29 mouse cellular contexts compared by ENCODE assay signal in the genomic region with DNA sequence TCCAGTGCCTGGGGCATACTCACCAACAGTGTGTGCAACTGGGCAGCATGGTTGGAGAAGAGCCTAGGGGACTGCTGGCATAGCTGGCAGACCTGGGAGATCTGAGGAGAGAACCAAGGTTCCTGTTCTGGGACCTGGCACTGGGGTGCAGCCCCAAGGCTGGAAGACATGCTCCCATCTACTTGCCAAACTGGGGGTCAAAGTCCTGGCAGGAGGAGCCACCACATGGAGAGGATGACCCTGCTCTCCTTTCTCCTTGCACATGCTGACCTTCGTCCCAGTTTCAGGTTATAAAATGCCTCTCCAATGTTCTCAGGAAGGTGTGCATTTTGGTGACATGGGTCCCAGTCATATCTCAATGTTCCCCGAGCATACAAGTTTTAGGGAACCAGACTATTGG. TPM values are rescaled to one million over a fixed set of nuclear protein-coding genes. Genes with fewer than 3 reads are reported as not detected.
DNase-seq lines count a peak whose midpoint lies in the region; ATAC-seq and TF ChIP-seq lines count a peak whose summit lies in the region.
"Had no signal": no experiment of that assay in that cellular context is flagged by ENCODE, and none has a peak within 500 bp of the region (broad histone marks: within the 10 kb centered on the region; RNA-seq: fewer than 3 reads in every experiment).

No protein-coding gene starts in this region.

- no peak overlapping the region for H3K4me3 ChIP-seq in kidney, embryonic 14.5 days (ENCODE audit: low read length)
- H3K4me3 ChIP-seq in liver, adult 2 months (ENCODE audit: insufficient read depth, low read depth, low read length), result no peak overlapping the region
- no peak overlapping the region for H3K4me3 ChIP-seq in liver, embryonic 12.5 days
- no peak overlapping the region for H3K4me3 ChIP-seq in cerebellum, adult 2 months (replicated peaks; ENCODE audit: insufficient read depth, low read depth, low read length)
- H3K4me3 ChIP-seq: embryonic facial prominence, embryonic 10.5 days; embryonic facial prominence, embryonic 13.5 days; erythroblast, embryonic 14.5 days; forebrain, embryonic 12.5 days; forebrain, embryonic 15.5 days; heart, embryonic 12.5 days; heart, embryonic 15.5 days; hindbrain, embryonic 10.5 days; hindbrain, embryonic 13.5 days had no signal

- WGBS in kidney, embryonic 14.5 days, result 100% methylated on average over 2 of the region's 2 CpGs
- WGBS in liver, adult 2 months, result 39% methylated on average over 2 of the region's 2 CpGs
- 89% methylated on average over 2 of the region's 2 CpGs for WGBS in liver, embryonic 12.5 days (ENCODE audit: insufficient replicate concordance)
- WGBS in cerebellum, adult 2 months, result 89% methylated on average over 2 of the region's 2 CpGs

- no peak overlapping the region for H3K27ac ChIP-seq in kidney, embryonic 14.5 days (ENCODE audit: low read depth, low read length)
- H3K27ac ChIP-seq in liver, adult 2 months (replicated peaks; ENCODE audit: insufficient read depth, low read depth, low read length), result peak overlapping the region; percentile 24; the same call in 1 of the 2 replicates
- H3K27ac ChIP-seq in liver, embryonic 12.5 days, result no peak overlapping the region
- H3K27ac ChIP-seq in cerebellum, adult 2 months (ENCODE audit: insufficient read depth, low read length), result no peak overlapping the region
- H3K27ac ChIP-seq: embryonic facial prominence, embryonic 10.5 days; embryonic facial prominence, embryonic 13.5 days; forebrain, embryonic 12.5 days; forebrain, embryonic 15.5 days; heart, embryonic 15.5 days; hindbrain, embryonic 10.5 days; hindbrain, embryonic 13.5 days had no signal

- H3K36me3 ChIP-seq in kidney, embryonic 14.5 days (ENCODE audit: control insufficient read depth, insufficient read depth, low read length), result peaks cover 95% of the 10 kb centered on the region
- H3K36me3 ChIP-seq in liver, adult 2 months (ENCODE audit: control insufficient read depth, insufficient read depth, low read length), result peaks cover 45% of the 10 kb centered on the region; the same call in 1 of the 2 replicates
- H3K36me3 ChIP-seq in liver, embryonic 12.5 days, result peaks cover 100% of the 10 kb centered on the region

- ATAC-seq in kidney, embryonic 14.5 days (ENCODE audit: low FRiP score, low TSS enrichment), result no peak
- no peak for ATAC-seq in liver, embryonic 12.5 days
- ATAC-seq: CD4-positive, CD25-positive, alpha-beta regulatory T cell, adult 4 months; forebrain, embryonic 15.5 days had no signal

- no peak overlapping the region for H3K4me2 ChIP-seq in kidney, embryonic 14.5 days (replicated peaks; ENCODE audit: low read depth, low read length)
- no peak overlapping the region for H3K4me2 ChIP-seq in liver, embryonic 12.5 days
- H3K4me2 ChIP-seq: embryonic facial prominence, embryonic 13.5 days; forebrain, embryonic 12.5 days; forebrain, embryonic 15.5 days; heart, embryonic 12.5 days; heart, embryonic 15.5 days; hindbrain, embryonic 13.5 days had no signal

- H3K27me3 ChIP-seq in kidney, embryonic 14.5 days (ENCODE audit: control insufficient read depth, insufficient read depth, low read length), result no peaks in the 10 kb centered on the region
- no peaks in the 10 kb centered on the region for H3K27me3 ChIP-seq in liver, adult 2 months (ENCODE audit: control insufficient read depth, insufficient read depth, low read length)
- H3K27me3 ChIP-seq in liver, embryonic 12.5 days (replicated peaks), result no peaks in the 10 kb centered on the region
- H3K27me3 ChIP-seq in cerebellum, adult 2 months (ENCODE audit: control insufficient read depth, insufficient read depth, low read length), result no peaks in the 10 kb centered on the region
- H3K27me3 ChIP-seq: embryonic facial prominence, embryonic 13.5 days; forebrain, embryonic 12.5 days; forebrain, embryonic 15.5 days; heart, embryonic 12.5 days; heart, embryonic 15.5 days; hindbrain, embryonic 13.5 days had no signal

- H3K79me2 ChIP-seq in liver, adult 2 months (ENCODE audit: control insufficient read depth, insufficient read depth, low read length), result no peaks in the 10 kb centered on the region

- DNase-seq in kidney, adult 18-20 months, result peak; percentile 65
- peak; percentile 82 for DNase-seq in liver, adult 2 months (ENCODE audit: extremely low read depth, low read depth, low spot score)
- peak; percentile 57 for DNase-seq in kidney, postnatal 14 days
- no peak for DNase-seq in thymus, adult 18-20 months
- no peak for DNase-seq in cerebellum, adult 2 months
- DNase-seq: adrenal gland, adult 2 months; adrenal gland, postnatal 14 days; cerebellum, adult 11 months; cerebellum, adult 8-10 months; cerebellum, postnatal 10 days; cerebellum, postnatal 36 days; embryo, embryonic 11 days; gastrocnemius, postnatal 25 days; heart, adult 18-20 months; heart, postnatal 10 days; heart, postnatal 36 days had no signal

- no peaks in the 10 kb centered on the region for H3K4me1 ChIP-seq in kidney, embryonic 14.5 days (ENCODE audit: control insufficient read depth, insufficient read depth, low read length)
- H3K4me1 ChIP-seq in liver, adult 2 months (ENCODE audit: control insufficient read depth, insufficient read depth, low read length), result peaks cover 4% of the 10 kb centered on the region
- no peaks in the 10 kb centered on the region for H3K4me1 ChIP-seq in liver, embryonic 12.5 days
- no peaks in the 10 kb centered on the region for H3K4me1 ChIP-seq in cerebellum, adult 2 months (ENCODE audit: control insufficient read depth, insufficient read depth, low read length)
- H3K4me1 ChIP-seq: embryonic facial prominence, embryonic 10.5 days; embryonic facial prominence, embryonic 13.5 days; forebrain, embryonic 12.5 days; forebrain, embryonic 15.5 days; hindbrain, embryonic 10.5 days; hindbrain, embryonic 13.5 days had no signal

- TF ChIP-seq POLR2A in liver, adult 2 months (IDR thresholded peaks at IDR 0.05; ENCODE audit: extremely low read depth, insufficient read depth, low read length), result no peak
- no peak for TF ChIP-seq POLR2A in cerebellum, adult 2 months (IDR thresholded peaks at IDR 0.05; ENCODE audit: borderline replicate concordance, insufficient read depth, low read length)

- no peak overlapping the region for H3K9ac ChIP-seq in kidney, embryonic 14.5 days (ENCODE audit: low read depth, low read length)
- H3K9ac ChIP-seq in liver, adult 2 months (ENCODE audit: low read depth, low read length), result no peak overlapping the region
- H3K9ac ChIP-seq in liver, embryonic 12.5 days, result no peak overlapping the region
- H3K9ac ChIP-seq: embryonic facial prominence, embryonic 13.5 days; forebrain, embryonic 12.5 days; forebrain, embryonic 15.5 days; heart, embryonic 12.5 days; heart, embryonic 15.5 days; hindbrain, embryonic 13.5 days had no signal

- H3K9me3 ChIP-seq in kidney, embryonic 14.5 days (ENCODE audit: control insufficient read depth, low read length), result no peaks in the 10 kb centered on the region
- no peaks in the 10 kb centered on the region for H3K9me3 ChIP-seq in liver, embryonic 12.5 days (replicated peaks)
- H3K9me3 ChIP-seq: embryonic facial prominence, embryonic 10.5 days; embryonic facial prominence, embryonic 13.5 days; forebrain, embryonic 12.5 days; forebrain, embryonic 15.5 days; heart, embryonic 12.5 days; heart, embryonic 15.5 days; hindbrain, embryonic 10.5 days; hindbrain, embryonic 13.5 days had no signal

- no peak for TF ChIP-seq CTCF in liver, adult 2 months (IDR thresholded peaks at IDR 0.05; ENCODE audit: low read depth, low read length)
- TF ChIP-seq CTCF in cerebellum, adult 2 months (IDR thresholded peaks at IDR 0.05; ENCODE audit: borderline replicate concordance, insufficient read depth, low read depth, low read length), result no peak

RNA-seq across cellular contexts. Expression of a gene that starts 16.4 kb away (rescaled TPM):
- polyA plus RNA-seq in kidney, embryonic 14.5 days (2014; fragmentation: Nextera tagmentation; extraction: Ambion mirVana), result 36.2 and 58.4 TPM in 2 replicates
- 18.0 and 24.4 TPM in 2 replicates for total RNA-seq in liver, adult 2 months (2014; rRNA removed)
- 30.1 and 40.5 TPM in 2 replicates for polyA plus RNA-seq in liver, adult 2 months (2012; rRNA removed)
- polyA plus RNA-seq in liver, embryonic 12.5 days (2016; fragmentation: Nextera tagmentation; extraction: Ambion mirVana), result 35.4 and 36.2 TPM in 2 replicates
- polyA plus RNA-seq in cerebellum, adult 2 months (2012; rRNA removed), result 90.1 and 92.9 TPM in 2 replicates

RNA-seq across cellular contexts. Expression of a gene that starts 16.5 kb away (rescaled TPM):
- polyA plus RNA-seq in kidney, embryonic 14.5 days (2014; fragmentation: Nextera tagmentation; extraction: Ambion mirVana), result 33.7 and 38.1 TPM in 2 replicates
- 5.1 and 5.6 TPM in 2 replicates for total RNA-seq in liver, adult 2 months (2014; rRNA removed)
- 5.1 and 5.3 TPM in 2 replicates for polyA plus RNA-seq in liver, adult 2 months (2012; rRNA removed)
- polyA plus RNA-seq in liver, embryonic 12.5 days (2016; fragmentation: Nextera tagmentation; extraction: Ambion mirVana), result 25.1 and 26.2 TPM in 2 replicates
- polyA plus RNA-seq in cerebellum, adult 2 months (2012; rRNA removed), result 41.7 and 43.6 TPM in 2 replicates

RNA-seq across cellular contexts. Expression of a gene that starts 30.0 kb away (rescaled TPM):
- polyA plus RNA-seq in kidney, embryonic 14.5 days (2014; fragmentation: Nextera tagmentation; extraction: Ambion mirVana), result 42.1 and 59.0 TPM in 2 replicates
- total RNA-seq in liver, adult 2 months (2014; rRNA removed), result 11.2 and 16.8 TPM in 2 replicates
- 35.0 and 35.5 TPM in 2 replicates for polyA plus RNA-seq in liver, adult 2 months (2012; rRNA removed)
- 60.2 and 62.6 TPM in 2 replicates for polyA plus RNA-seq in liver, embryonic 12.5 days (2016; fragmentation: Nextera tagmentation; extraction: Ambion mirVana)
- 31.9 and 36.9 TPM in 2 replicates for polyA plus RNA-seq in cerebellum, adult 2 months (2012; rRNA removed)

RNA-seq across cellular contexts. Expression of a gene that starts 46.6 kb away (rescaled TPM):
- 0.55 and 0.89 TPM in 2 replicates for polyA plus RNA-seq in kidney, embryonic 14.5 days (2014; fragmentation: Nextera tagmentation; extraction: Ambion mirVana)
- total RNA-seq in liver, adult 2 months (2014; rRNA removed), result 43.8 and 67.9 TPM in 2 replicates
- polyA plus RNA-seq in liver, adult 2 months (2012; rRNA removed), result 152 and 203 TPM in 2 replicates
- polyA plus RNA-seq in liver, embryonic 12.5 days (2016; fragmentation: Nextera tagmentation; extraction: Ambion mirVana), result 0.68 and 0.74 TPM in 2 replicates
- 6.9 and 7.3 TPM in 2 replicates for polyA plus RNA-seq in cerebellum, adult 2 months (2012; rRNA removed)
- polyA plus RNA-seq: erythroblast, embryonic 14.5 days had no signal

RNA-seq across cellular contexts. Expression of a gene that starts 57.1 kb away (rescaled TPM):
- polyA plus RNA-seq in kidney, embryonic 14.5 days (2014; fragmentation: Nextera tagmentation; extraction: Ambion mirVana), result not detected in 2 replicates
- 2.2 and 4.2 TPM in 2 replicates for total RNA-seq in liver, adult 2 months (2014; rRNA removed)
- polyA plus RNA-seq in liver, adult 2 months (2012; rRNA removed), result 4.4 and 8.8 TPM in 2 replicates
- polyA plus RNA-seq in liver, embryonic 12.5 days (2016; fragmentation: Nextera tagmentation; extraction: Ambion mirVana), result 0.12 and 0.26 TPM in 2 replicates
- polyA plus RNA-seq in cerebellum, adult 2 months (2012; rRNA removed), result 117 and 124 TPM in 2 replicates
- total RNA-seq: heart, postnatal 10 days; heart, postnatal 36 days; MEL had no signal
- polyA plus RNA-seq: CD4-positive, CD25-positive, alpha-beta regulatory T cell, adult 4 months; erythroblast, embryonic 14.5 days had no signal

Comparison
In these comparisons a context has a peak if more than half of its experiments do, and no peak if none do; other contexts are left out.
1. DNase-seq: peak in kidney, adult 18-20 months (single experiment), liver, adult 2 months (single experiment) and kidney, postnatal 14 days (single experiment); none in thymus, adult 18-20 months (0 of 2) and cerebellum, adult 2 months (0 of 2).